Mouse (Mus musculus): ENCODE data around the gene Smim15. TPM values are rescaled to one million over a fixed set of nuclear protein-coding genes. Genes with fewer than 3 reads are reported as not detected.
A peak's percentile ranks its signal among the peaks of the same experiment; 100 is the strongest.

Gene Smim15
- polyA plus RNA-seq, 1 experiment from 2014 or later, result 22.9 TPM

DNA sequence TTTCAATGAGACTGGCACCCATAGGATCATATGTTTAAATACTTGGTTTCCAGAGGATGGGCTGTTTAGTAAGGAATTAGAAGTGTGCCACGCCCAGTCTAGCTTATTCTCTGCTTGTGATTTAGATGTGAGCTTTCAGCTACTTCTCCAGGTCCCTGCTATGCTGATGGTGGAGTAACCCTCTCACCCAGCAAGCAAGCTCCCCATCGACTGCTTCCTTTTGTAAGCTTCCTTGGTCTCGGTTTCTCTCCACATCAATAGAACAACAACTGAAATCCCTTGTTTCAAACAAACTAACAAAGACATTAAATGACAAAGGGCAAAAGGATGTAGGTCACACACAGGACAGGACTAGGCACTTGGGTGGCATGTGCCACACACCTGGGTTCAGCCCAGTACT is 3.8 kb upstream of the Smim15 start:
- H3K36me3 ChIP-seq (replicated peaks), result no peaks in the 10 kb centered on the region
- no peak overlapping the region for H3K4me3 ChIP-seq (replicated peaks)
- no peak overlapping the region for H3K4me2 ChIP-seq
- no peak for ATAC-seq (ENCODE audit: insufficient read depth)
- WGBS (ENCODE audit: insufficient replicate concordance), result 64% methylated on average over 3 of the region's 3 CpGs
- H3K9ac ChIP-seq, result no peak overlapping the region
- H3K27ac ChIP-seq (replicated peaks), result no peak overlapping the region
- H3K27me3 ChIP-seq, result no peaks in the 10 kb centered on the region
- H3K9me3 ChIP-seq (replicated peaks), result no peaks in the 10 kb centered on the region
- peaks cover 29% of the 10 kb centered on the region for H3K4me1 ChIP-seq (replicated peaks)

DNA sequence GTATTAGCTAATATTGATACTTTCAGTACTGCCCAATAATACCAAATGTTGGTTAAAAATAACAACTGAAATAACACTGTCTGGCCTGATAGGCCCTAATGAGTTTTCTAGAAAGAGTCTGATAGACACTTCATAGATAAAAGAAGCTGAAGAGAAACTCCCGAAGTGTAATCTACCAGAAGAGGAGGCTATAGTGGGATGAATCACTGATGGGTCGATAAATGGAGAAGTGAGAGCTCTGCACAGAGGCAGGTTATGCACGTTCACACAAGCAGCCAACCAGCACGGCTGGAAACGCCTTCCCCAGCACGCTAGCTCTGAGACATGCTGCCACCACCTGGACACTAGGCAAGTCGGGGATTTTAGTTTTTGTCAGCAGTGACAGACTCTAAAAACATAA is 2.9 kb upstream of the Smim15 start:
- Histone ChIP-seq H3K4me1 (replicated peaks) (peaks cover 38% of the 10 kb centered on the region), H3K27ac (replicated peaks) (no peak overlapping the region), H3K9me3 (replicated peaks) (no peaks in the 10 kb centered on the region), H3K36me3 (replicated peaks) (0 out of 2 replicates have a peak, but pooled peaks cover 3% of the 10 kb centered on the region), H3K4me2 (no peak overlapping the region), H3K9ac (no peak overlapping the region), H3K4me3 (replicated peaks) (no peak overlapping the region), H3K27me3 (no peaks in the 10 kb centered on the region)
- no peak for ATAC-seq (ENCODE audit: insufficient read depth)
- WGBS (ENCODE audit: insufficient replicate concordance), result 2% methylated on average over 7 of the region's 7 CpGs

DNA sequence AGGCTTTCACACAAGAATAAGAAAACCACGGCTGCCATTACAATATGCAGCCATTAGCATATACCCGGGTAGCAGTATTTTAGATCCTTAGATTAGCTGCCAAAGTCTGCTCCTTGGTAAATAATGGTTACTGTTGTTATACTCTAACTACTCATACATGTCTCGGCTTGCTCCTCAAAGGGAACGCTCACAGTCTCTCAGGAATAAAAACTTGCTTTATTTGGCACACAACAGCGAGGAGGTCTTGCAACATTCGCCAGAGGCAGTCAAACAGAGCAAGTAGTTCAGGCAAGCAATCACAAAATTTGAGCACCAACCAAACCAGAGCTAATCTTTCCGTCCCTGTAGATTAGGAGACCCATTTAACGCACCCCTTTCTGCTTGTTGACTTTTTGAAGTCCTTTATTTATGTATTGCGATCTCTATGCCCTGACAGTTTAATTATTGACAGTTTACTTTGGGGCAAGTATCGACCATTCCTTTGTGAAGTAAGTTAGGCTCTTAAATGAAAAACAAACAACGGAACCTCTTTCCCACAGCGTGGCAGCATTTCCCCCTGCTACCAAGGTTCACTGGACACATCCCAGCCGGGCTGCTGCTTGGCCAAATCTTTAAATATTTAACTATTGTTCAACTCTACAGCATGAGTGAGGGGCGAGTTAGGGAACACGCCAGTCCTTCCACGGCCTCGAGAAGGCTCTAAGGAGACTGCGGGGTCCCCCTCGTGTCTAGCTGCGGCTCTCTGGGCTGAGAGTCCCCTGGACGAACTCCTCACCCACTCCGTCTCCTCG is 620 bp upstream of the Smim15 start:
- Histone ChIP-seq H3K27ac (replicated peaks) (peak overlapping the region; percentile 89), H3K36me3 (replicated peaks) (peaks cover 19% of the 10 kb centered on the region), H3K9me3 (replicated peaks) (no peaks in the 10 kb centered on the region), H3K4me1 (replicated peaks) (peaks cover 39% of the 10 kb centered on the region), H3K4me3 (replicated peaks) (peak overlapping the region; percentile 99), H3K9ac (peak overlapping the region; percentile 99), H3K27me3 (no peaks in the 10 kb centered on the region), H3K4me2 (peak overlapping the region; percentile 96)
- WGBS (ENCODE audit: insufficient replicate concordance), result 3% methylated on average over 23 of the region's 23 CpGs
- peak; percentile 38 for ATAC-seq (ENCODE audit: insufficient read depth)

DNA sequence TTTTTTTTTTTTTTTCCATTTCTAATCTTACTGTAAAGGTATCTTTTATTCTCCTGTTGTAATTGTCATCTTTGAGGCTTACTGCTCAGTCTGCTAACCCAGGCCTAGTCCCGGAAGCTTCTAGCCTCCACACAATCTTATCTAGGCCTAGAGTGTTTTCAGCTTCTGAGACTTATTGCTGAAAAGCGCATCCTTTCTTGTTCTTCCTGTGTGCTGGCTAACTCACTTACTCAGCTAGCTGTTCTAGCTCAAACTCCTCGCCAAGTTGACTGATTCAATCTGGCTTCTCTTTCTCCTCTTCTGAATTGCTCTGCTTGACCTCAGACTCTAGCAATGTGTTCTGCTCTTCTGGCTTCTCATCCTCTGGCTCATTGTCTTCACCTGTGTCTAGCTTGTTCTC is 1.4 kb downstream of the Smim15 start:
- H3K9me3 ChIP-seq (replicated peaks), result no peaks in the 10 kb centered on the region
- H3K4me3 ChIP-seq (replicated peaks), result peak overlapping the region; percentile 20; the same call in 1 of the 2 replicates
- H3K27me3 ChIP-seq, result no peaks in the 10 kb centered on the region
- peak overlapping the region; percentile 96 for H3K4me2 ChIP-seq
- H3K36me3 ChIP-seq (replicated peaks), result peaks cover 22% of the 10 kb centered on the region
- H3K9ac ChIP-seq, result no peak overlapping the region
- no peak for ATAC-seq (ENCODE audit: insufficient read depth)
- H3K4me1 ChIP-seq (replicated peaks), result peaks cover 39% of the 10 kb centered on the region
- H3K27ac ChIP-seq (replicated peaks), result 0 out of 2 replicates have a peak overlapping the region, but pooled peaks have one; percentile 11
- 56% methylated on average over 3 of the region's 3 CpGs for WGBS (ENCODE audit: insufficient replicate concordance)

DNA sequence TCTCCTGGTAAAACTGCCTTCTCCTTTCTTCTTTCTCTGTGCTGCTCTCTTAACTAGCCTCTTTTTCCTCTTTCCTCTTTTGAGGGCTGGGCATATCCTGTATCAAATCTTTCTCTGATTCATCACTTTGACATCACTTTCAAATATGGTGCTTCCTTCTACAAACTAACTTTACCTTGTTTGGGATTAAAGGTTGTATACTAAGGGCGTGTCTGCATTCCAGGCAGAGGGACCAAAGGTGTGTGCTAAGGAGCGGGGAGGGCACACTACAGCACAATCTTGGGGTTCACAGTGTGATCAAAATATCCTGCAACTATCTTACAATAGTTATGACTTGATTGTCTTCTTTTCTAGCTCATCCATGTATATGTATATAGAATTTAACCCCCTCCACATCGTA is 1.8 kb downstream of the Smim15 start:
- Histone ChIP-seq H3K36me3 (replicated peaks) (peaks cover 22% of the 10 kb centered on the region), H3K9me3 (replicated peaks) (no peaks in the 10 kb centered on the region), H3K27me3 (no peaks in the 10 kb centered on the region), H3K4me1 (replicated peaks) (peaks cover 35% of the 10 kb centered on the region), H3K4me2 (peak overlapping the region; percentile 96), H3K9ac (no peak overlapping the region), H3K4me3 (replicated peaks) (peak overlapping the region; percentile 20; the same call in 1 of the 2 replicates), H3K27ac (replicated peaks) (0 out of 2 replicates have a peak overlapping the region, but pooled peaks have one; percentile 11)
- ATAC-seq (ENCODE audit: insufficient read depth), result no peak
- 80% methylated on average over 3 of the region's 3 CpGs for WGBS (ENCODE audit: insufficient replicate concordance)

DNA sequence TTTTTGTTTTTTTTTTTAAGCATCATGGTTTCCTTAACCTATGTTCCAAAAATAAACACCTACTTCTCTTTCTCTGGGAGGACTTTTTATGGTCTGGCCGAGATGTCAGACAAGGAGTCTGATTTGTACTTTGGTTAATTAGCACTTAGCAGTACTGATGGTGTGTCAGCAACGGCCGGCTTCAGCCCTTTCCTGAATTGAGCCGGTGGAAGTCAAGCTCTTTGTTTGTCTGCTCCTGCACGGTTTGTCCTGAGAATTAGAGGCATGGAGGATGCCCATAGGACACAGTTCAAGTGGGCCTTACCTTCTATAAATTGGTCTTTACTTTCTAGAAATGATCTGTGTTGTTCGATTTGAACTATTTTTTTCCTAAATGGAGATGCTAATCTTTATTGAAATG is 2.6 kb downstream of the Smim15 start:
- H3K4me3 ChIP-seq (replicated peaks), result no peak overlapping the region
- no peaks in the 10 kb centered on the region for H3K27me3 ChIP-seq
- no peak overlapping the region for H3K4me2 ChIP-seq
- peaks cover 22% of the 10 kb centered on the region for H3K36me3 ChIP-seq (replicated peaks)
- 78% methylated on average over 6 of the region's 6 CpGs for WGBS (ENCODE audit: insufficient replicate concordance)
- ATAC-seq (ENCODE audit: insufficient read depth), result no peak
- no peak overlapping the region for H3K27ac ChIP-seq (replicated peaks)
- peaks cover 28% of the 10 kb centered on the region for H3K4me1 ChIP-seq (replicated peaks)
- H3K9ac ChIP-seq, result no peak overlapping the region
- H3K9me3 ChIP-seq (replicated peaks), result no peaks in the 10 kb centered on the region

DNA sequence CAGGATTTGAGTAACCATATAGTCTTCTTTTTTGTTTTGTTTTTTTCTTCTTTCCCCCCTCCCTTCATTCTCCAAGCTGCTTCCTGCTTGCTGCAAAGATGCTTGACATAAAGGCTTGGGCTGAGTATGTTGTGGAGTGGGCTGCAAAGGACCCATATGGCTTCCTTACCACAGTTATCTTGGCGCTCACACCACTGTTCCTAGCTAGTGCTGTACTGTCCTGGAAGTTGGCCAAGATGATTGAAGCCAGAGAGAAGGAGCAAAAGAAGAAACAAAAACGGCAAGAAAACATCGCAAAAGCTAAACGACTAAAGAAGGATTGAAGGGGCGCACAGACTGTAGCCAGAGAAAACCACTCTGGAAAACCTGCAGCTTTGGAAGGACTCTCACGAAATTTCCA is 3.1 kb downstream of the Smim15 start:
- peaks cover 28% of the 10 kb centered on the region for H3K4me1 ChIP-seq (replicated peaks)
- H3K9ac ChIP-seq, result no peak overlapping the region
- no peak overlapping the region for H3K4me3 ChIP-seq (replicated peaks)
- ATAC-seq (ENCODE audit: insufficient read depth), result no peak
- no peaks in the 10 kb centered on the region for H3K27me3 ChIP-seq
- 84% methylated on average over 6 of the region's 6 CpGs for WGBS (ENCODE audit: insufficient replicate concordance)
- H3K9me3 ChIP-seq (replicated peaks), result no peaks in the 10 kb centered on the region
- H3K4me2 ChIP-seq, result no peak overlapping the region
- peaks cover 22% of the 10 kb centered on the region for H3K36me3 ChIP-seq (replicated peaks)
- no peak overlapping the region for H3K27ac ChIP-seq (replicated peaks)

DNA sequence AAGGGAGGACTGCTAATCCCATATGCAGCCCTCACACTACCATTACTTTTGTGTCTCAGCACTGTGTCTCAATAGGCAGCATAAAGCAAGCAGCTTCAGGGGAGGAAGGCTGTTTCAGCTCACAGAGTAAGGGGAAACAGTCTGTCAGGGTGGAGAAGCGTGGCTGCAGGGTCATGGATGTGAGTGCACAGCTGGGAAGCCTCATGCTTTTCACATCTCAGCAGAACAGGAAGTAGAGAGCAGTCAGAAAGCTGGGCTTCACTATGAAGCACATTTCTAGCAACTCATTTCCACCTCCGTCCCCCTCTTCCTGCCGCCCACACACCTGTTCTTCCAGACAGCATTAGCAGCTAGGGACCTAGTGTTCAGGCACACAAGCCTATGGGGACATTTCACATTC is 12.7 kb downstream of the Smim15 start:
- H3K9me3 ChIP-seq (replicated peaks), result no peaks in the 10 kb centered on the region
- H3K9ac ChIP-seq, result no peak overlapping the region
- WGBS (ENCODE audit: insufficient replicate concordance), result 42% methylated on average over 3 of the region's 3 CpGs
- no peaks in the 10 kb centered on the region for H3K36me3 ChIP-seq (replicated peaks)
- H3K4me3 ChIP-seq (replicated peaks), result no peak overlapping the region
- ATAC-seq (ENCODE audit: insufficient read depth), result no peak
- no peaks in the 10 kb centered on the region for H3K27me3 ChIP-seq
- H3K4me2 ChIP-seq, result no peak overlapping the region
- 0 out of 2 replicates have a peak, but pooled peaks cover 4% of the 10 kb centered on the region for H3K4me1 ChIP-seq (replicated peaks)
- no peak overlapping the region for H3K27ac ChIP-seq (replicated peaks)

DNA sequence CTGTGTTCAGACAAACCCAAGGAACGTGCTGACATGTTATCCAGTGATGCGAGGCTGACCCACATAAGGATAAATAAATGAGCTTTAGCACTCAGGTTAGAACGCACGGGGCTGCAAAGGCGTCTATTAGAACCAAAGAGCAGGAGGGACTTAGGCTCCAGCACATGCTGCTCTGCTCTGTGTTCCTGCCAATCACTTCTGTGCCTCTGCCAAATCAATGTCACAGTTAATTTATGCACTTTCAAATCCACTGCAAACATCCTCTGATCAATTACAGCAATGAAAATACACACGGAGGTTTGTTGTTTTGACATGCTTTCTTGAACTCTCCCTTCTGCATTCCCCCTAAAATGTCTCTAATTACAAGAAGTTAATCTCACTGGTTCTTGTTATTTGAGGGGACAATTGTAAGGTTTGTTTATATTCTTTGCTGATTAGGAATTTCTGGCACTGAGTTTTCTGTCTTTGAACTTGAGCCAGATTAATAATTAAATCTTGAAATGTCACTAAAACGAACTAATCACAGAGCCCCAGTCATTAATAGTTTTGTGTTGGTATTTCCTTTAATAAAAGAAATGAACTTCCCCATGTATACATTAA is 16.1 kb downstream of the Smim15 start:
- Histone ChIP-seq H3K9ac (no peak overlapping the region), H3K27ac (replicated peaks) (no peak overlapping the region), H3K9me3 (replicated peaks) (no peaks in the 10 kb centered on the region), H3K36me3 (replicated peaks) (no peaks in the 10 kb centered on the region), H3K4me1 (replicated peaks) (0 out of 2 replicates have a peak, but pooled peaks cover 4% of the 10 kb centered on the region), H3K4me3 (replicated peaks) (no peak overlapping the region), H3K27me3 (no peaks in the 10 kb centered on the region), H3K4me2 (no peak overlapping the region)
- ATAC-seq (ENCODE audit: insufficient read depth), result no peak
- 61% methylated on average over 7 of the region's 7 CpGs for WGBS (ENCODE audit: insufficient replicate concordance)

DNA sequence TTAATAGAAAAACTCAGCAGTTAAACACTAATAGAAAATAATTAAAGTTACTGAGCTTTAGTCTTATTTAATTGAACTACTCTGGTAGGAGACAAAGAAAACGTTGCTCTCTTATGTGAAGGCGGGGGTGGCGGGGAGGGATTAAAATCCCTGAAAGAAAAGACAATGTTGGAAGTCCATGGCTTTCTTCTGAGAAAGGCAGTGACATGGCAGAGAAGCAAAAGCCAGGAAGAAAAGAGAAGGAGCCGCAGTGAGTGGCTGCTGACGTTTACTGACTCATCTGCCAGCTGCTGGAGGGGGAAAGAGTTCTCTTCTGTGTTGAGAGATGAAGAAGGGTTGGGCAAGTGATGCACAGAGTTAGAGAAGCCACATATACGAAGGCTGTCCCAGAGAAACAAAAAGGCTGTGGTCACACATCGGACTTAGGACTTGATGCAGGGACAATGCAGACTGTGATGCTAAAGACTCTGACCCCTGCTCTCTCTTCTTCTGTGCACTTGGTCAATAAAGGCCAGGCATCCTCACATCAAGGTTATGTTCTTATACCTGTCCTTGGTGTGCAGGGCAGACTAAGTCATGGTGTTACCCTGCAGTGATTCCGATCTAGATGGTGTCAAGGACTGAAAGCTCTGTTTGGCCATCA is 16.8 kb downstream of the Smim15 start:
- no peak overlapping the region for H3K27ac ChIP-seq (replicated peaks)
- WGBS (ENCODE audit: insufficient replicate concordance), result 64% methylated on average over 8 of the region's 8 CpGs
- no peak overlapping the region for H3K9ac ChIP-seq
- no peak overlapping the region for H3K4me2 ChIP-seq
- no peaks in the 10 kb centered on the region for H3K9me3 ChIP-seq (replicated peaks)
- 0 out of 2 replicates have a peak, but pooled peaks cover 4% of the 10 kb centered on the region for H3K4me1 ChIP-seq (replicated peaks)
- H3K4me3 ChIP-seq (replicated peaks), result no peak overlapping the region
- no peak for ATAC-seq (ENCODE audit: insufficient read depth)
- no peaks in the 10 kb centered on the region for H3K27me3 ChIP-seq
- H3K36me3 ChIP-seq (replicated peaks), result no peaks in the 10 kb centered on the region

DNA sequence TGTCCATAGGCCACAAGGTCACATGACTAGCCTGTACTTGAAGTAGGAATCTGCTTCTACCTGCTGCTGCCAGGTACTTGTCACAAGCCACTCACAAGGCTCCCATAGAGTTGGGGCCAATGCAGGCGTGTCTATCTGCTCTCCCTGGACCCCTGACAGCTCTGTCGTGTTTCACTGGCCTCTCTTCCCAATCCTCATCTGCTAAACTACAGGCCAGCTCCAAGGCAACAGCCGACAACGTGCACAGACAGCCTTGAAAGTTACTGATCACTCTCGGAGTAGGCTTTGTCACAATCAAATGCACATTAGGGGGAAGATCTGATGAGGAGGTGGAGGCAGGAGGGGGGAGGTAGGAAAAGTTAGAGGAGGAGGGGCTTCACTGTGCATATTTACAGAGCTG is 18.7 kb downstream of the Smim15 start:
- WGBS (ENCODE audit: insufficient replicate concordance), result 58% methylated on average over 5 of the region's 5 CpGs
- ATAC-seq (ENCODE audit: insufficient read depth), result no peak
- no peak overlapping the region for H3K9ac ChIP-seq
- no peaks in the 10 kb centered on the region for H3K4me1 ChIP-seq (replicated peaks)
- no peak overlapping the region for H3K4me3 ChIP-seq (replicated peaks)
- H3K27me3 ChIP-seq, result no peaks in the 10 kb centered on the region
- H3K36me3 ChIP-seq (replicated peaks), result no peaks in the 10 kb centered on the region
- H3K4me2 ChIP-seq, result no peak overlapping the region
- H3K9me3 ChIP-seq (replicated peaks), result no peaks in the 10 kb centered on the region
- no peak overlapping the region for H3K27ac ChIP-seq (replicated peaks)
